Mouse (Mus musculus) right cerebral cortex, postnatal 25 days (tissue): ENCODE measurements at regions not wholly inside any gene's neighbourhood (a gene's known extent, or its start where the extent isn't known, plus 50 kb on each side); places are given as distances from the start of the nearest gene placed in this dataset.

Experiments
- DNase-seq: peaks from one replicate; pipeline ENCODE4 v3.0.0; 2022

DNA sequence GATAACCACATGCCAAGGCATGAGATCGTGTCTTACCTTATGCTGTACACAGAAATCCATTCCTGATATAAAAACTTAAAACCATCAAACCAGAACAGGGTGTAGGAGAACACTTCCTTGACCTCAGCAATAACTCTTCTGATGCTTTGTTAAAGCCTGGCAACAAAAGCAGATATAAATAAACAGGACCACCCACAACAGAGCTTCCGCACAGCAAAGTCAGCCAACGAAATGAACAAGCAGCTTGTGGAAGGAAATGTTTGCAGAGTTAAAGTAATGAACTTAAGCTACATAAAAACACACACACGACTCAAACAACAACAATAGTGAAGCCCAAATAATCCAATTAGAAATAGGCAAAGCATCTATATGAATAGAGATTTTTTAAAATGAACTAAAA lies 54.8 kb upstream of the Bach2 start:
- no peak for DNase-seq

DNA sequence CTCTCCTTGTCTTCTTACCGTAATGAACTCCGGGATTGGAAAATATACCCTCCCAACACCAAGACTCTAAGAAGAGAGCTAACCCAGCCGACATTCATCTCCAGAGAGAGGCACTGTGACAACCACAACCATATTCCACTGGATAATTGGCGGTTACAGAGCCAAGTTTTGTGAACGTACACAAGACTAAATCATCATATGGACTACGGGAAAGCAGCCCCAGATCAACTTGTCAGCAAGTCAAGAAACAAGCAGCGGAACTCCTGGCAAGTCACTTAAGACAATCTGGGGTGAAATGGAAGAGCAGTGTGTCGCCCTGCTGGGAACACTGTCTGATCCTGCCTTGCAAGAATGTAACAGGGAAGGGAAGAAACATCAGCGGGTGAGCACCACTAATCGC lies 52.6 kb upstream of the Bach2 start:
- DNase-seq, result no peak

DNA sequence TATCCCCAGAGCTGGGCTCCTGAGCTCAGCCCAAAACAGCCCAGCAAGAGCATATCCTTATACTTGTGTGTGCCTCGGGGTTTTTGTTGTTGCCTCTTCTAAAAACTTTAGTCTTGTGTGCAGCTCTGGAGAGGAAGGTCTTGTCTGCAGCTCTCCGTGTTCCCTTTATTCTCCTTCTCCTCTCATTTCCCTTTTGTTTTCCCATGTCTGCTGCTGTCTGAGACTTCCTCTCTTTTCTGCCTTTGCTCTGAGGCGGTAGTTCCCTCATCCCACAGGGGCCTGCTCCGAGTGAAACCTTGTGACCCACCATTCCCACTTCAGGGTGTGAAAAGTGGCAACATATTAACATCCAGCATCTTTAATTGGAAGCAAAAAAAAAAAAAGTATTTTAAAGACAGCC lies 51.5 kb upstream of the Bach2 start:
- DNase-seq, result no peak

DNA sequence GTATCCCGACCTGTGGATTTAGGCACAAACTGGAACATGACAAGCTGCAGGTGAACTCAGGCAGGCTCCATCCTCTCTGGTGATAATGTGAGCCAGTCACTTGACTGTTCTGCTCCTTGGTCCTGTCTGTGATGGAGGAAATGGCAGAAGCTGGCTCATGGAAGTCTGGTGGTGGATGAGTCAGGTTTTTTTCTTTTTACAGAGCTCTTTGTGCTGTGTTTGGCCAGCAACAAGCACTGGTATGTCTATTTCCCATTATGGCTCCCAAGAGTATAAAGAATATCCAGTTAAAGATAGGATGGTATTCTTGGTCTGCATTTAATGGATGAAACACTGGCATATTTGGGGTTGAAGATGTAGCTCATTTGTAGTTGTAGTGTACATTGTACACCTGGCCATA lies 50.5 kb upstream of the Bach2 start:
- no peak for DNase-seq

DNA sequence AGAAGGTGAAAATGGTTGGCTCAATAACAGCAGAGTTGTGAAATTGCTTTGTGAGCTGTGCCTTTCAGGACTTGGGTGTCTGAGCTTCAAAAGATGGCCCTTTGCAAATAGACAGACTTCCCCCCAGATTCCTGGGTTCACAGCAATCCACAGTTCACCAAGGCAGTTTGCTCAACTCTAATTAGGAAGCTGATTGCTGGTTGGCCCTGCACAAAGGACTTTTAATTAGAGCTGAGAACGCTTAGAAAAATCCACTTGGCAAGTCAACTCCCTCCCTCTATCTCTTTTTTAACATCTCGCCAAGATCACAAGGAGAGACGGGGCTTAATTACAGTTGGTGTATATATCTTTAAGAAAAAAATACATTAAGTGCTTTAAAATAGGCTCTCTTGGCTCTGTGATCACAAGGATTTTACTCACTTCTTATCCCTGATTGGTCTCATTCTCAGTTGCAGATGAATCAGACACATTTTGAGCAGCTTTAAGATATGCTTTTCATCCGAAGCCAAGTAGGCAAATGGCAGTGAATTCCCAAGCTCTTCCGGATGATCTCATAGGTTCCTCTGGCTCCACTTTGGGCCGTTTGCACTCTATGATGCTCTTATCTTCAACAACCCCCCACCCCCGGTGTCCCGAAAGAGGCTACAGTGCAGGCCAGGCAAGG lies 49.7 kb upstream of the Bach2 start:
- no peak for DNase-seq
